Mouse (Mus musculus) ES-E14 (cell line): ENCODE results near the gene Dph2.

ENCODE experiments used
- HCFC1 ChIP-seq: IDR thresholded peaks from 2 replicates; pipeline ENCODE4 v1.6.1; 2012; ENCODE audit warnings: low read length, inconsistent platforms, borderline replicate concordance; ENCODE audit not compliant: insufficient read depth
- MAFK ChIP-seq: IDR thresholded peaks from 2 replicates; pipeline ENCODE4 v1.6.1; 2014; ENCODE audit warnings: mild to moderate bottlenecking, low read depth, low read length, inconsistent platforms; ENCODE audit not compliant: insufficient read depth
- ZNF384 ChIP-seq: IDR thresholded peaks from 2 replicates; pipeline ENCODE4 v1.6.1; 2012; ENCODE audit warnings: low read depth, low read length, inconsistent platforms

- TF ChIP-seq HCFC1: no peak
- no peak for TF ChIP-seq MAFK
- no peak for TF ChIP-seq ZNF384
These were observed 22.5 kb downstream of the Dph2 start for GRCm38 (mm10) chr4:117869317-117869716.
